Mouse (Mus musculus) testis, adult 2 months (tissue): ENCODE data around the gene Aldh8a1. TPM values are rescaled to one million over a fixed set of nuclear protein-coding genes. Genes with fewer than 3 reads are reported as not detected.
A peak's percentile ranks its signal among the peaks of the same experiment; 100 is the strongest.

ENCODE experiments used
- H3K27ac ChIP-seq: fragments of 200-500 bp; 2 replicates; pipeline ENCODE4 v1.5.1; 2012; ENCODE audit warnings: low read depth, low read length; ENCODE audit not compliant: control insufficient read depth, insufficient read depth
- H3K27me3 ChIP-seq: fragments of 200-500 bp; 2 replicates; pipeline ENCODE4 v1.6.1; 2012; ENCODE audit warnings: mild to moderate bottlenecking, low read length, moderate library complexity; ENCODE audit not compliant: control insufficient read depth, insufficient read depth
- H3K36me3 ChIP-seq: fragments of 200-500 bp; 2 replicates; pipeline ENCODE4 v1.6.1; 2012; ENCODE audit warnings: mild to moderate bottlenecking, low read length; ENCODE audit not compliant: control insufficient read depth, insufficient read depth
- H3K4me1 ChIP-seq: fragments of 200-500 bp; 2 replicates; pipeline ENCODE4 v1.6.1; 2012; ENCODE audit warnings: low read length; ENCODE audit not compliant: control insufficient read depth, insufficient read depth
- H3K4me3 ChIP-seq: fragments of 200-500 bp; 2 replicates; pipeline ENCODE4 v1.5.1; 2012; ENCODE audit warnings: low read depth, mild to moderate bottlenecking, low read length, moderate library complexity, mixed read lengths; ENCODE audit not compliant: control insufficient read depth
- CTCF ChIP-seq: fragments of 200-500 bp; IDR thresholded peaks from 2 replicates; pipeline ENCODE4 v1.5.1; 2012; ENCODE audit warnings: low read depth, mild to moderate bottlenecking, inconsistent platforms, low read length, moderate library complexity; ENCODE audit not compliant: control insufficient read depth, insufficient read depth, insufficient replicate concordance
- POLR2A ChIP-seq: fragments of 200-500 bp; IDR thresholded peaks from 2 replicates; pipeline ENCODE4 v1.6.1; 2012; ENCODE audit warnings: low read depth, mild to moderate bottlenecking, inconsistent platforms, low read length, moderate library complexity; ENCODE audit not compliant: control insufficient read depth
- polyA plus RNA-seq: library from polyadenylated mRNA; depleted of rRNA; stranded (reverse); fragments of >200 nt; gene quantifications from 2 replicates; pipeline ENCODE4 v1.2.3, GENCODE M21; 2012; rRNA removed

Aldh8a1 gene
- polyA plus RNA-seq: 1.8 and 2.2 TPM in 2 replicates

- H3K36me3 ChIP-seq: no peaks in the 10 kb centered on the region
- H3K27ac ChIP-seq: no peak within 1 kb of the TSS
- TF ChIP-seq CTCF (no peak), POLR2A (no peak)
- no peak within 1 kb of the TSS for H3K4me3 ChIP-seq
- no peaks in the 10 kb centered on the region for H3K27me3 ChIP-seq
- H3K4me1 ChIP-seq: no peaks in the 10 kb centered on the region
These were observed at the start of gene Aldh8a1 for GRCm38 (mm10) chr10:21376682-21377473. Gene Aldh8a1 (plus strand): TSS chr10:21377291.

- Histone ChIP-seq H3K4me1 (no peaks in the 10 kb centered on the region), H3K27ac (no peak overlapping the region), H3K36me3 (no peaks in the 10 kb centered on the region), H3K4me3 (no peak overlapping the region), H3K27me3 (no peaks in the 10 kb centered on the region)
- TF ChIP-seq CTCF: no peak
- no peak for TF ChIP-seq POLR2A
These were observed 49.4 kb upstream of the Aldh8a1 start for GRCm38 (mm10) chr10:21327605-21328135.

GRCm38 (mm10) chr10:21334349-21335105, 42.6 kb upstream of the Aldh8a1 start:
- no peaks in the 10 kb centered on the region; the same call in 1 of the 2 replicates for H3K36me3 ChIP-seq
- no peaks in the 10 kb centered on the region for H3K27me3 ChIP-seq
- TF ChIP-seq POLR2A: no peak
- no peak for TF ChIP-seq CTCF
- H3K27ac ChIP-seq: no peak overlapping the region
- H3K4me1 ChIP-seq: no peaks in the 10 kb centered on the region
- H3K4me3 ChIP-seq: no peak overlapping the region

GRCm38 (mm10) chr10:21335534-21335933, 41.6 kb upstream of the Aldh8a1 start:
- no peaks in the 10 kb centered on the region for H3K27me3 ChIP-seq
- H3K27ac ChIP-seq: no peak overlapping the region
- TF ChIP-seq CTCF: no peak
- no peaks in the 10 kb centered on the region for H3K4me1 ChIP-seq
- H3K4me3 ChIP-seq: no peak overlapping the region
- no peaks in the 10 kb centered on the region; the same call in 1 of the 2 replicates for H3K36me3 ChIP-seq

- Histone ChIP-seq H3K27ac (no peak overlapping the region), H3K36me3 (no peaks in the 10 kb centered on the region; the same call in 1 of the 2 replicates), H3K4me1 (no peaks in the 10 kb centered on the region), H3K27me3 (no peaks in the 10 kb centered on the region), H3K4me3 (no peak overlapping the region)
- TF ChIP-seq CTCF: 0 out of 2 replicates have a peak, but pooled peaks have one; percentile 6
- no peak for TF ChIP-seq POLR2A
These were observed 39.9 kb upstream of the Aldh8a1 start for GRCm38 (mm10) chr10:21337191-21337590.

GRCm38 (mm10) chr10:21341706-21342105, 35.4 kb upstream of the Aldh8a1 start:
- Histone ChIP-seq H3K4me3 (peak overlapping the region; percentile 90), H3K27ac (peak overlapping the region; percentile 87), H3K27me3 (no peaks in the 10 kb centered on the region), H3K36me3 (peaks cover 3% of the 10 kb centered on the region), H3K4me1 (no peaks in the 10 kb centered on the region)
- no peak for TF ChIP-seq CTCF
- peak; percentile 57; the same call in 1 of the 2 replicates for TF ChIP-seq POLR2A
